9 mouse cellular contexts compared by ENCODE assay signal in genomic region chr9:48760449-48761174, GRCm38 (mm10).
A peak's percentile ranks its signal among the peaks of the same experiment; 100 is the strongest.
DNase-seq lines count a peak whose midpoint lies in the region; ATAC-seq and TF ChIP-seq lines count a peak whose summit lies in the region.
"Had no signal": no experiment of that assay in that cellular context is flagged by ENCODE, and none has a peak within 500 bp of the region (broad histone marks: within the 10 kb centered on the region; RNA-seq: fewer than 3 reads in every experiment).

No protein-coding gene starts in this region.

- 69% methylated on average over 13 of the region's 13 CpGs for WGBS in hindbrain, embryonic 10.5 days
- WGBS in small intestine, adult 2 months, result 28% methylated on average over 13 of the region's 13 CpGs

- peaks cover 12% of the 10 kb centered on the region; the same call in 1 of the 2 replicates for H3K36me3 ChIP-seq in hindbrain, embryonic 10.5 days
- no peaks in the 10 kb centered on the region for H3K36me3 ChIP-seq in small intestine, adult 2 months (ENCODE audit: control insufficient read depth, insufficient read depth, low read length)
- H3K36me3 ChIP-seq: liver, embryonic 13.5 days had no signal

- no peaks in the 10 kb centered on the region for H3K27me3 ChIP-seq in hindbrain, embryonic 10.5 days (ENCODE audit: insufficient read depth, poor library complexity, severe bottlenecking)
- H3K27me3 ChIP-seq in small intestine, adult 2 months (ENCODE audit: control insufficient read depth, insufficient read depth, low read length), result no peaks in the 10 kb centered on the region
- H3K27me3 ChIP-seq: liver, embryonic 13.5 days had no signal

- TF ChIP-seq CTCF in small intestine, adult 2 months (IDR thresholded peaks at IDR 0.05; ENCODE audit: extremely low read depth, insufficient read length, insufficient replicate concordance, low read depth, low read length), result no peak

- H3K4me3 ChIP-seq in hindbrain, embryonic 10.5 days, result no peak overlapping the region
- no peak overlapping the region for H3K4me3 ChIP-seq in small intestine, adult 2 months (ENCODE audit: low read depth, low read length)
- H3K4me3 ChIP-seq: liver, embryonic 13.5 days had no signal

- peak; percentile 10; the same call in 1 of the 2 replicates for TF ChIP-seq POLR2A in small intestine, adult 2 months (IDR thresholded peaks at IDR 0.05; ENCODE audit: low read depth, low read length)

- peak; percentile 28 for DNase-seq in NIH3T3 (ENCODE audit: low read depth)
- DNase-seq in cerebellum, adult 11 months, result peak; percentile 34
- peak; percentile 28 to 45 for DNase-seq in frontal cortex, postnatal 25 days (ENCODE audit: low spot score in 2 of 2)
- DNase-seq in hindbrain, embryonic 10.5 days (ENCODE audit: low spot score), result no peak
- DNase-seq in layer of hippocampus, adult 9-11 months, result peak; percentile 85
- DNase-seq in lung, postnatal 25 days (ENCODE audit: low spot score), result peak; percentile 87
- DNase-seq: liver, embryonic 13.5 days had no signal

- H3K9me3 ChIP-seq in hindbrain, embryonic 10.5 days, result no peaks in the 10 kb centered on the region
- H3K9me3 ChIP-seq: liver, embryonic 13.5 days had no signal

- peaks cover 83% of the 10 kb centered on the region for H3K4me1 ChIP-seq in hindbrain, embryonic 10.5 days (replicated peaks)
- peaks cover 11% of the 10 kb centered on the region for H3K4me1 ChIP-seq in small intestine, adult 2 months (ENCODE audit: control insufficient read depth, insufficient read depth, insufficient read length, low read length)

- ATAC-seq in CD4-positive, CD25-positive, alpha-beta regulatory T cell, adult 4 months, result no peak

- H3K27ac ChIP-seq in hindbrain, embryonic 10.5 days, result peak overlapping the region; percentile 45; the same call in 1 of the 2 replicates
- no peak overlapping the region for H3K27ac ChIP-seq in small intestine, adult 2 months (ENCODE audit: insufficient read depth, low read depth, low read length)
- H3K27ac ChIP-seq: liver, embryonic 13.5 days had no signal
